Mouse (Mus musculus) spleen, adult 2 months (tissue): ENCODE measurements at regions not wholly inside any gene's neighbourhood (a gene's known extent, or its start where the extent isn't known, plus 50 kb on each side); places are given as distances from the start of the nearest gene placed in this dataset.

ENCODE experiments used
- DNase-seq, 2 experiments: peaks; one replicate each; pipeline versions ENCODE4 v3.0.0 to v3.0.0-alpha.2; 2012 to 2021; ENCODE audit warnings: low spot score in 2 of 2, low read depth in 1 of 2
- H3K27ac ChIP-seq: fragments of 200-500 bp; 2 replicates; pipeline ENCODE4 v1.5.1; 2012; ENCODE audit warnings: low read length, inconsistent platforms; ENCODE audit not compliant: insufficient read depth
- H3K27me3 ChIP-seq: fragments of 200-500 bp; 2 replicates; pipeline ENCODE4 v1.6.1; 2012; ENCODE audit warnings: mild to moderate bottlenecking, moderate library complexity, low read length, inconsistent platforms; ENCODE audit not compliant: control insufficient read depth, insufficient read depth
- H3K36me3 ChIP-seq: fragments of 200-500 bp; 2 replicates; pipeline ENCODE4 v1.6.1; 2012; ENCODE audit warnings: mild to moderate bottlenecking, low read length, inconsistent platforms; ENCODE audit not compliant: control insufficient read depth, insufficient read depth
- H3K4me1 ChIP-seq: fragments of 200-500 bp; 2 replicates; pipeline ENCODE4 v1.6.1; 2011; ENCODE audit warnings: inconsistent platforms; ENCODE audit not compliant: control insufficient read depth, insufficient read depth, insufficient read length
- H3K4me3 ChIP-seq: fragments of 200-500 bp; 2 replicates; pipeline ENCODE4 v1.5.1; 2011; ENCODE audit warnings: mild to moderate bottlenecking, inconsistent platforms; ENCODE audit not compliant: insufficient read depth, insufficient read length; ENCODE audit errors: extremely low read depth
- CTCF ChIP-seq: fragments of 200-500 bp; IDR thresholded peaks from 2 replicates; pipeline ENCODE4 v1.5.1; 2011; ENCODE audit warnings: mild to moderate bottlenecking, inconsistent platforms; ENCODE audit not compliant: insufficient read depth, insufficient read length, insufficient replicate concordance; ENCODE audit errors: extremely low read depth
- POLR2A ChIP-seq: fragments of 200-500 bp; IDR thresholded peaks from 2 replicates; pipeline ENCODE4 v1.6.1; 2011; ENCODE audit warnings: low read depth, low read length, inconsistent platforms
- WGBS: fragments of 180-500 bp; shearing (Covaris S2); methylation state at CpG from one replicate; pipeline ENCODE4 v1.1.7; 2018; 5-methylcytosine and 5-hydroxymethylcytosine counted together

GRCm38 (mm10) chr6:8896097-8896496, 52.1 kb upstream of the Nxph1 start:
- Histone ChIP-seq H3K4me3 (no peak overlapping the region), H3K27ac (no peak overlapping the region), H3K4me1 (no peaks in the 10 kb centered on the region; the same call in 1 of the 2 replicates), H3K27me3 (no peaks in the 10 kb centered on the region), H3K36me3 (no peaks in the 10 kb centered on the region)
- WGBS = 41% methylated on average over 4 of the region's 4 CpGs
- DNase-seq = peak in 1 of 2 experiments; percentile 1
- TF ChIP-seq POLR2A = no peak
- no peak for TF ChIP-seq CTCF

GRCm38 (mm10) chr6:8896822-8897221, 51.4 kb upstream of the Nxph1 start:
- Histone ChIP-seq H3K27me3 (no peaks in the 10 kb centered on the region), H3K36me3 (no peaks in the 10 kb centered on the region), H3K27ac (no peak overlapping the region), H3K4me3 (no peak overlapping the region), H3K4me1 (no peaks in the 10 kb centered on the region; the same call in 1 of the 2 replicates)
- 78% methylated on average over 5 of the region's 5 CpGs for WGBS
- no peak for DNase-seq
- TF ChIP-seq POLR2A (no peak), CTCF (no peak)

- no peak for TF ChIP-seq CTCF
- no peaks in the 10 kb centered on the region; the same call in 1 of the 2 replicates for H3K4me1 ChIP-seq
- WGBS = 87% methylated on average over 7 of the region's 7 CpGs
- no peak overlapping the region for H3K27ac ChIP-seq
- DNase-seq = no peak
- H3K4me3 ChIP-seq = no peak overlapping the region
- no peaks in the 10 kb centered on the region for H3K36me3 ChIP-seq
- no peaks in the 10 kb centered on the region for H3K27me3 ChIP-seq
Observed at GRCm38 (mm10) chr6:8897334-8897733, 50.9 kb upstream of the Nxph1 start.

- WGBS = 76% methylated on average over 3 of the region's 3 CpGs
- no peak overlapping the region for H3K27ac ChIP-seq
- H3K27me3 ChIP-seq = no peaks in the 10 kb centered on the region
- no peaks in the 10 kb centered on the region; the same call in 1 of the 2 replicates for H3K4me1 ChIP-seq
- no peak for TF ChIP-seq CTCF
- TF ChIP-seq POLR2A = no peak
- H3K36me3 ChIP-seq = no peaks in the 10 kb centered on the region
- no peak for DNase-seq
- H3K4me3 ChIP-seq = no peak overlapping the region
Observed at GRCm38 (mm10) chr6:8898268-8898667, 50.0 kb upstream of the Nxph1 start.
